Mouse (Mus musculus) ovary, postnatal 36 days (tissue): ENCODE results near the gene Fam168a.
A peak's percentile ranks its signal among the peaks of the same experiment; 100 is the strongest.

ENCODE experiments used
- DNase-seq: peaks from one replicate; pipeline ENCODE4 v3.0.0; 2022; ENCODE audit warnings: low spot score, mixed read lengths

Fam168a gene

DNA sequence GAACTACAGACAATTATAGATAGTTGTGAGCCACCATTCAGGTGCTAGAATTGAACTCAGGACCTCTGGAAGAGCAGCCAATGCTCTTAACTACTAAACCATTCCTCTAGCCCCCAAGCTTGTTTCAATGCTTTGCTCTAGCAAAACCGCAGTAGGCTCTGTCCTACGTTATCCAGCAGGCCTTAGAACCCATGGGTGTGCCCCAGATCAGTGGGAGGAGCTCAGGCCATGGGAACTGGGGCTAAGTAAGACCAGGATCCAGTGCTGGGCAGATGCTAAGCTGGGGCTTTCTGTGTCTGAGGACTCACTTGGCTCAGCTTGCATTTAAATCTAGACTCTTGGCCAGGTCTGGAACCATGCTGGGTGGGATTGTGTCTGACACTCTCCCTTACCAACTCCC, 161.1 kb downstream of the Fam168a start:
- DNase-seq: no peak

GRCm38 (mm10) chr7:100868551-100868950, 162.1 kb downstream of the Fam168a start:
- DNase-seq: no peak

- no peak for DNase-seq
These were observed 163.6 kb downstream of the Fam168a start for GRCm38 (mm10) chr7:100869877-100870629.

DNA sequence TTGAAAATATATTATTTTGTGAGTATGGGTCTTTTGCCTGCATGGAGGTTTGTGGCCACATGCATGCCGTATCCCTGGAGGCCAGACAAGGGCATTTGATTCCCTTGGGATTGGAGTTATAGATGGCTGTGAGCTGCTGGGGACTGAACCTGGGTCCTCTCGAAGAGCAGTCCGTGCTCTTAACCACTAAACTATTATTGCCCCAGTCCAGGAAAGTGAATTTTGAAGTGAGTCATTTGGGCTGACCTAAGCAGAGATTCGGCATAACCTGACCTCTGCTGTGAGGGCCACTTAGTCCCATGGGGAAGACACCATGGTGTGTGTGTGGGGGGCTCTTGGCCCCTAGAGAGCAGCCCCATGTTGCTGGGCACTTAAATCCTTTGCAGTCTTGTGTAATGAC, 164.9 kb downstream of the Fam168a start:
- no peak for DNase-seq

DNA sequence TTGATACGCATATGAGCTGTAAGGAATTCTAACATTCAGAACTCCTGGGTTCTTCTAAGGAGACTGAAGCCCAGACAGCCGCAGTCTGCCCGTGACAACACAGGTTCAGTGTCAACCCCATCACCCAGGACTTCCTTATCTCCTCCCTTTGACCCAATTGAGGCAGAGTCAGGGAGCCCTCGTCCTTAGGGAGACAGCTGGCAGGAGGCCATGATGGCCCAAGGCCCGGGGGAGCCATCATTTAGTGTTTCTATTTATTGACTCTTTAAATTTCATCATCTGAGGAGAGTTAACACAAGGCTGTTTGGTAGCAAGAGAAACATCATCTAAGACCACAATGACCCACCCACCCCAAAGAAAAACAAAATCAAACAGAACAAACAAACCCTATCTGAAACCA, 165.5 kb downstream of the Fam168a start:
- peak; percentile 67 for DNase-seq

DNA sequence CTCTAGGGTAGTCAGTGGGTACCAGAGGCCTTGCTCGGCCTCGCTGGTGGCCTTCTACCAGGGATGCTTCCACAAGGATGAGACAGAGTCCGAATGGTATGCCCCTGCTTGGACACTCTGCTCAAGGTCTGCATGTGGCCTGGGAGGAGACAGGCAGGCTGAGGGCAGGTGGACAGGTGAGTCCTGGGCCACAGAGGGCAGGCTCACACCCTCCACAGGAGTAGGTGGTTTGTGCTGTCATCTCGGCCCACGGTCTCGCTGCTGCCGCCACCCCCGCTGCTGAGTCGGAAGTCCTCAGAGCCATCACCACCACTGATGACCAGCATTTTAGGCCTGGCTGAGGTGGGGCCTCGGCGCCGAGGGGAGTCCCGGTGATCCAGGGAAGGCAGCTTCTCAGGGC, 166.8 kb downstream of the Fam168a start:
- DNase-seq: no peak

GRCm38 (mm10) chr7:100875822-100876221, 169.4 kb downstream of the Fam168a start:
- DNase-seq: no peak

DNA sequence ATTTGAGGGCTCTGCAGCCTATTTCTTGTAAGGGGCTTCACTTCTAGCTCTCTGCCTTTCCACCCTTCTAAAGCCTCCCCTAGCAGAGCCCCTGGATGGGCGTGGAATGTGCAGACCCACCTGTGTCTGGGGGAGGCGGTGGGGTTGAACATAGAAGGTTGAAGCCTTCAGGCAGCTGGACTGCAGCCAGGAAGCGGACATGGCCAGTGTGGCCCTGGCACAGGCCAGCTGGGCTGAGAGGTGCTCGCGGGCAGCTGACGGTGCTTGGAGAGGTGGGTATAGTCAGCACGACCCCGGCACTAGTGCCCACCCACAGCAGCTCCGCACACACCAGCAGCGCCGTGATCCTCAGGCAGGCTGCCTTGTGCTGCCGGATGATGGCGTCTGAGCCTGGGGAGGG, 169.9 kb downstream of the Fam168a start:
- DNase-seq: no peak

GRCm38 (mm10) chr7:100876771-100877170, 170.3 kb downstream of the Fam168a start:
- DNase-seq: no peak

DNA sequence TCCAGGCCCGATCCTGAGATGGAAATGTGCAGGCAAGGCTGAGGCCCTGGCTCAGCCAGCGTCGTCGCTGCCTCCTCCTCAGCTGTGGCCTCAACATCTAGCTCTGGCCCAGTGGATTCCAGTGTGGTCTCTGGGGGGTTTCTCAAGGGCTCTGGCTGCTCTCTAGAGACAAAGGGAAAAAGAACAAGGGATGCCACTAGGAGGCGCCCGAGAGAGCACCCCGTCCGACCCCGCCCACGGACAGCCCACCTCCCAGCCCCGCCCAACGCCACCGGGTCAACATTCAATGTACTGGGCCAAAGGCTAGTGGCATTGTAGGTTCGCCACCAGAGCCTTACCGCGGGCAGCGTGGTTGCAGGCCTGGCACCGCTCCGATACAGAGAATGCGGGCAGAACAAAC, 173.2 kb downstream of the Fam168a start:
- DNase-seq: peak; percentile 72

DNA sequence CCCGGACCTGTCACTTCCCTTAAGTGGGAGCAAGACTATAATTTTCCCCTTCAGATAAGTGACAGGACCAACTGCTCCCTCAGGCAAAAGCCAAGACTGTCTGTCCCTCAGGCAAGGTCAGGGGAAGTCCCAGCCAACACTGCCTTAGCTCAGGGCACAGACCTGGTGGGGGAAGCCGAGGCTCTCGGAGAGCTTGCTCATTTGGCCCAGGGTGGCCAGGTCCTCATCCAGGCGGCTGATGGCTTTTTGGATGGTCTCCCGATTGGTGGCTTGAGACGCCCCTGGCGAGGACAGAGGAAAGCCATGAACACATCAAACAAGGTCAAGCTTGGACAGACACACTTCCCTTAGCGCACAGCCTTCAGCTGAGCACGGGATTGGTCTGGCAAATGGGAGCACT, 175.1 kb downstream of the Fam168a start:
- no peak for DNase-seq

DNA sequence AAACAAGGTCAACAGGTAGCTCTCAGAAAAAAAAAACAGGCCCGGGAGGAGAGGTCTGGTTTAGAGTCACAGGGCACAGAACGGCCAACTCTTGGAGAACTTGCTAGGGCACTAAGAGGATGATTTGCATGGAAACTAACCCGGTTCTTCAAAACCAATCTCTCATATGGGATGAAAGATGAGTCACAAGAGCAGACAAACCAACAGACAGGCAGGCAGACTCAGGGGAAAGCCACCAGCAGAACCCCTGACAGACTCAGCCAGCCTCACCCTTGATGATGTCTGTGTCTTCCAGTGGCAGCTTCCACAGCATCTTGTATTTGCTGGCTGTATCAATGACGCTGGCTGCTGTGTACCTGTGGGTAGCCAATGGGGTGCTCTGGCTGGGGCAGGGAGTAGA, 175.5 kb downstream of the Fam168a start:
- DNase-seq: no peak

DNA sequence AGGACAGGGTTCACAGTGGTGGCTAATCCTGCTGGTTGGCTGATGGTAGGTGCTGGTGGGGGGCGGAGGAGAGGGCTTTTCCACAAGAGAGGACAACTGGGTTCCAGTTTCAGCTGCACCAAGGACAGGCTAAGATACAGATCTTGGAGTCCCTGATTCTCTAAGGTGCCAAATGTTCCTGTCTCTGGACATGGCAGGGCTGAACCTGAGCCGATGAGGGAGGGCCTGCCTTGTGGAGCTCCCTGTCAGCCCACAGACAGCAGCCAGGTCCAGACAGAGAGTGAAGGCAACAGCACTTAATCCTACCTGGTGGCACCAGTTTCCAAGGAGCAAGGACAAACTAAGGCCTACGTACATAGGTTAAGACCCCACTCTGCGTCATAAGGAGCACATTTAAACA, 178.0 kb downstream of the Fam168a start:
- DNase-seq: no peak

GRCm38 (mm10) chr7:100886535-100886934, 180.1 kb downstream of the Fam168a start:
- DNase-seq: no peak
